Mouse (Mus musculus): ENCODE data around the gene Pts.
A peak's percentile ranks its signal among the peaks of the same experiment; 100 is the strongest.

Pts gene

DNA sequence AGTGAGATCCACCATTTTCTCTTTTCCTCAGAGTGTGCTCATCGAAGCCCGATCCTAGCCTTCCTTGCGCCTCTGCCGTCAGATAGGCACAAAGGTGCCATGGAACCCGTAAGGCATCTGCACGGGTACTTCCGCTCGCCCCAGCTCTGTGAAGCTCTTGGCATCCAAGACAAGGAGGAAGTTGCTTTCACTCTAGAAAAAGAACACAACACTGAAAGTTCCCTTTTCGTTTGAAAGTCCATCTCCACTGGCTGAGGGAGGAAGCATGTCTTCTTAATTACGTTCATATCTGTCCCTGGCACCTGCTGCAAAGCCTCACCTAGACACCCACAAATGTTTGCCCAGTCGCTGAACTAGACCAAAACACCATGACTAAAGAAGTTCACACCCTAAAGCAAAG, 4.8 kb upstream of the Pts start:
- DNase-seq (ENCODE audit: inconsistent age in 2 of 2, low spot score in 1 of 2): no peak

- peak in 1 of 2 experiments; percentile 69 for DNase-seq (ENCODE audit: inconsistent age in 2 of 2, low spot score in 1 of 2)
Measured at GRCm38 (mm10) chr9:50530890-50531289, 2.4 kb upstream of the Pts start.

GRCm38 (mm10) chr9:50527860-50528259, 664 bp downstream of the Pts start:
- no peak for DNase-seq (ENCODE audit: inconsistent age in 2 of 2, low spot score in 1 of 2)

- no peak for DNase-seq (ENCODE audit: inconsistent age in 2 of 2, low spot score in 1 of 2)
Measured at GRCm38 (mm10) chr9:50525585-50525984, 2.9 kb downstream of the Pts start.

- peak in 1 of 2 experiments; percentile 66 for DNase-seq (ENCODE audit: inconsistent age in 2 of 2, low spot score in 1 of 2)
Measured at GRCm38 (mm10) chr9:50524936-50525335, 3.6 kb downstream of the Pts start.

DNA sequence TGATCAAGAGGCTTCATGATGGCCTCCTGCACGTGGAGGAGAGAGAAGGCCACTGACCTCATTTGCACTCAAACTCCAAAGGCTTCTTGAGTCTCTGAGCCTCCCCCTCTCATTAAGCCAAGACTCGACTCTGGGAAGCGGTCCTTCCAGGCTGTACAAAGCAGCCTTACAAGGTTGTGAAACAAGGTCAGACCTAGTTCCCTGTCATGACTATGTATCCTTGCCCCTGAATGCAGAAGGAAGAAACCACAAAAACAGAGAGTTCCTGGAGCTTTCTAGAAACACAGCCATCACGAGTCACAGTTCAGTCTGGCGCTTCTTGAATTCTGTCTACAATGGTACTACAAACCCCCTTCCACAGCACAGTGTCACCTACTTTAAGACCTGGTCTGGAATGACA, 6.0 kb downstream of the Pts start:
- DNase-seq (ENCODE audit: inconsistent age in 2 of 2, low spot score in 1 of 2): peak in 1 of 2 experiments; percentile 36

GRCm38 (mm10) chr9:50521562-50521961, 7.0 kb downstream of the Pts start:
- DNase-seq (ENCODE audit: inconsistent age in 2 of 2, low spot score in 1 of 2): peak in 1 of 2 experiments; percentile 23

DNA sequence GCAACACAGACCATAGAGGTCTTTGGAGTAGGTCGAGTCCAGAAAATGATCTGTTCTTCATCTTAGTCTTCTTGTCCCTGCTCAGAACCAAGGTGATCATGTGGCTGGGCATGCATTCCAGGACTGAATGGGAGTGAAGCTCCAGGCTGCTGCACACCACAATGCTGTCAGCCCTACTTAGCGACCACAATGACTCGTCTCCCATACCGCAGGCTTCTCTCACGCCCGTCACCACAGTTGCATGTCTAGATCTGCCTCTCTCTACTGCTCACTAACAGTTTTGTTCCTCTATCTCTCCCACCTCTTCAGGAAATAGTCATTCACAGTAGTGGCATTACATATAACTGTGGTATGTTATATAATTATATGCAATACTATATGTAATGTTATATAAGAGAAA, 7.8 kb downstream of the Pts start:
- DNase-seq (ENCODE audit: inconsistent age in 2 of 2, low spot score in 1 of 2): no peak

DNA sequence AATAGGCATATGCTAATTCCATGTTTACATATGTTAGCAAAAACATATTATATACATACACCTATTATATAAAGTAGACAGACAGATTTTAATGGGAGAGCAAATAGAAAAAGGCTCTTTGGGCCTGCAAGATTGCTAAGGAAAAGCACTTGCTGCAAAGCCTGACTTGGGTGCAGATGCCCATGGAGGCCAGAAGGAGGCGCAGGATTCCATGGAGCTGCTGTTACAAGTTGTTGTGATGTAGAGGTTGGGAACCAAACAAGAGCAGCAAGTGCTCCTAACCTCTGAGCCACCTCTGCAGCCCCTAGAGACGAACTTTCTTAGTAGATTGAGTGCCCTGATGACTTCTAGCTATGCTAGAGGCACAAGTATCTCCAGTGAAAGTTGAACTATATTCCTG, 9.7 kb downstream of the Pts start:
- peak in 1 of 2 experiments; percentile 53 for DNase-seq (ENCODE audit: inconsistent age in 2 of 2, low spot score in 1 of 2)

DNA sequence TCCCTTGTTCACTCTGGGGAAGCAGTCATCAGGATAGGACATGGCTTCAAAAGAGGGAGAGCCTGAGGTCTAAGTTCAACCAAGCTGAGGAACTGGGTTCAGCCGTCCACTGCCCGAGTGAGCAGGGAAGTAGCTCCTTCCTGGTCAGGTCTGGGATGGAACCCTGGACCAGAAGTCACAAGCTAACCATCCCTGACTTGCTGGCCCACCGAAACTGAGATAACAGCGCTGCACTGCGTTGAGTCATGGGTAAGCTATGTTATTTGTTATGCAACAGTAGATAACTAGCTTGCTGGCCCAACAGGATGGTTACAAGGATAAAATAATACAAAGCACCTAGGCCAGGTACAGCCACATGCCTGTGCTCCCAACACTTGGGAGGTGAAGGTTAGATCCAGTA, 13.1 kb downstream of the Pts start:
- peak in 1 of 2 experiments; percentile 53 for DNase-seq (ENCODE audit: inconsistent age in 2 of 2, low spot score in 1 of 2)

DNA sequence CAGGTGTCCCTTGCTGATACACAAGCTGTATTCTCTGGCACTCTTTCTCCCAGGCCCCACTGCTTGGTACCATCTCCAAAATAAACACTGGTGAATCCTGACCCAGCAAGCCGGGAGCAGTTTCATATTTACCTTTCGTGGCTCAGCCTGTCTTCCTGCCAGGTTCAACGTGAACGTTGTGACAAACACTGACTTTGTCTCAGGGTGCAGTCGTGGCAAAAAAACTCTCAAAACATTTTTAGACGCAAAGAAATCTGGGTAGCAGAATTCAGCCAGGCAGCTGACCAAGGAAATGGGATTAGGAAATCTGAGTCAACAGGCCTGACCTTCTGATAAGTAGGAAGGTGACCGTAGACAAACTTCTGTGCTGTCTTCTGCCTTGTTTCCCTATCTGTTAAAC, 21.0 kb downstream of the Pts start:
- DNase-seq (ENCODE audit: inconsistent age in 2 of 2, low spot score in 1 of 2): peak in 1 of 2 experiments; percentile 56

GRCm38 (mm10) chr9:50505405-50505804, 23.1 kb downstream of the Pts start:
- DNase-seq (ENCODE audit: inconsistent age in 2 of 2, low spot score in 1 of 2): peak in 1 of 2 experiments; percentile 49

GRCm38 (mm10) chr9:50502949-50503348, 25.6 kb downstream of the Pts start:
- DNase-seq (ENCODE audit: inconsistent age in 2 of 2, low spot score in 1 of 2): no peak

GRCm38 (mm10) chr9:50500974-50501501, 27.5 kb downstream of the Pts start:
- no peak for DNase-seq (ENCODE audit: inconsistent age in 2 of 2, low spot score in 1 of 2)

GRCm38 (mm10) chr9:50500467-50500973, 28.0 kb downstream of the Pts start:
- DNase-seq (ENCODE audit: inconsistent age in 2 of 2, low spot score in 1 of 2): no peak

DNA sequence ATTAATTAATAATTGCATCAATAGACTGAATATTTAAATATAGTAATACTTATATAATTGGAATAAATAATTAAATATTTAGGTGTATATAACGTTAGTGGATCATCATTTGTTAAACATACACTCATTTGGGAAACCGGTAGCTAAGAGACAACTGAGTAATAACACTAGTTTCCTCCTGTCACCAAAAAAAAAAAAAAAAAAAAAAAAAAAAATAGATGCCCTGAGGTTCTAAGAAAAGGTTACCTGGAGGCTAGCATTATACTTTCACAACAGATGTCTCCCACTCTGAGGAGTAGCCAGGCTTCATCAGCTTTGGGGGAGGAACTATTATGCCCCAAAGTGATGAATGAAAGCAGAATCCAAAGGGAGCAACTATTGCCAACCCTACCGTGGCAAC, 28.7 kb downstream of the Pts start:
- no peak for DNase-seq (ENCODE audit: inconsistent age in 2 of 2, low spot score in 1 of 2)

GRCm38 (mm10) chr9:50498815-50499214, 29.7 kb downstream of the Pts start:
- no peak for DNase-seq (ENCODE audit: inconsistent age in 2 of 2, low spot score in 1 of 2)

- DNase-seq (ENCODE audit: inconsistent age in 2 of 2, low spot score in 1 of 2): peak in 1 of 2 experiments; percentile 61
Measured at GRCm38 (mm10) chr9:50497536-50497935, 31.0 kb downstream of the Pts start.

DNA sequence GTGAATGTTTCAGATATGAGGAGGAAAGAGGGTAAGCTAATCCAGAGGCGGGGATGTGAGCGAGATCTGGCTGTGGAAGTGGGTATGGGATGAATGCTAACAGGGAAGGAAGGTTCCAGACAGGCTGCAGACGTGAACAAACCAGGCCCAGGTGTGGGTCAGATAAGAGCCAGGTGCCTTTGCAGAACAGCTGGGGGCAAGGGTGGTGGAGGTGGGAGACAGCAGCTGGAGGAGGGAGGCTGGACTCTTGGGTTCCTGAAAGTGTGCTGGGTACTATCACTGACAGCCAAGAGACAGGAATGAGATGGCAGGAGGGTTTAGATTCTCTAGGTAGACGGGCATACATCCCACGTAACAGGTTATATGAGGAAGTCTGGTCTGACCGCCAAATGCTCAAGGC, 31.4 kb downstream of the Pts start:
- DNase-seq (ENCODE audit: inconsistent age in 2 of 2, low spot score in 1 of 2): no peak

- no peak for DNase-seq (ENCODE audit: inconsistent age in 2 of 2, low spot score in 1 of 2)
Measured at GRCm38 (mm10) chr9:50496546-50496945, 32.0 kb downstream of the Pts start.

GRCm38 (mm10) chr9:50496151-50496505, 32.4 kb downstream of the Pts start:
- no peak for DNase-seq (ENCODE audit: inconsistent age in 2 of 2, low spot score in 1 of 2)

DNA sequence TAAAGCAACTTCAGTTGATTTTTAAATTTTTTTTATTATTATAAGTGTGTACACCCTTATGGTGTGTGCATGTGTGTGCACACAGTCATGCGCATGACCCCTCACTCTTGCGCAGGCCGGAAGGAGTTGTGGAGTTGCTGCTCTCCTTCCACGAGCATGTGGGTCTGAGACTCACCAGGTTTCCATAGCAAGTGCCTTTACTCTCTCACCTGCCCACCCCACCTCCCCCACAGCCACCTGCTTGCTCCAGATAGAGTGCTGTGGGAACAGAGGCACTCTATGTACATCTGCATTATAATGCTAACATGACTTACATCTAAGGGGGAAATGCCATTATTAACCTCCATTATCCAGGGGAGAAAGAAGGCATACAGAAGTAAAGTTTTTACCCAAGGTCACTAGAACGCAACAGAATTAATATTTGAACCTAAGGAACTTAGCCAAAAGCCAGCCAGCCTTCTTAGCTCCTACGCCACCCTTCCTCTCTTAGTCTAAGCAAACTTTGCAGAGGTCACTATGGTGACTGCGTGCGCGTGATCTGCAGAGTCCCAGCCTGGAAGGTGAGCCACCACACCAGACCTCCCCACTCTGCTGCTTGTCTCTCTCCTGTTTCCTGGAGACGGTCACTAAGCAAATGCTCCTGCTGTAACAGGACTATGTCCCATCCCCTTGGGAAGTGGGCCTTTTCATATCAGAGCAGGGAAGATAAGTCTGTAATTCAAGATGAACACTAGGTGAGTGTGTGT, 32.9 kb downstream of the Pts start:
- no peak for DNase-seq (ENCODE audit: inconsistent age in 2 of 2, low spot score in 1 of 2)

DNA sequence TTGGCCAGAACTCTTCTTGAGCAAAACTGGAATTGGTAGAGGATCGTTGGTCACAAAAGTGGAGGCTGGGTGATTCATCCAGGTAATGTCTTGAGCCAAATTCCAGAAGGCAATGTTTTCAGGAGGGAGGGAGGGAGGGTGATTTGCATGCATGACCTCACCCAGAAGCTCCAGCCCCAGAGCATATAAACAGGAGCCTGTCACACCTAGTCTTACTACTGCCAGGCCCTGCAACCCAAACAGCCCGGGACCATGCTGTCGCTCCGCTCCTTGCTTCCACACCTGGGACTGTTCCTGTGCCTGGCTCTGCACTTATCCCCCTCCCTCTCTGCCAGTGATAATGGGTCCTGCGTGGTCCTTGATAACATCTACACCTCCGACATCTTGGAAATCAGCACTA, 34.2 kb downstream of the Pts start, which contains the start of gene Plet1:
Gene Plet1, plus strand, starts transcription at position 215 of the 400 bp plus-strand sequence.
- no peak for DNase-seq (ENCODE audit: inconsistent age in 2 of 2, low spot score in 1 of 2)

Measured in adrenal gland, adult (tissue).